Mouse (Mus musculus) testis, adult 2 months (tissue): ENCODE measurements around the gene Kdm1a.

Experiments
- CTCF ChIP-seq: fragments of 200-500 bp; IDR thresholded peaks from 2 replicates; pipeline ENCODE4 v1.5.1; 2012; ENCODE audit warnings: low read depth, mild to moderate bottlenecking, inconsistent platforms, low read length, moderate library complexity; ENCODE audit not compliant: control insufficient read depth, insufficient read depth, insufficient replicate concordance
- POLR2A ChIP-seq: fragments of 200-500 bp; IDR thresholded peaks from 2 replicates; pipeline ENCODE4 v1.6.1; 2012; ENCODE audit warnings: low read depth, mild to moderate bottlenecking, inconsistent platforms, low read length, moderate library complexity; ENCODE audit not compliant: control insufficient read depth

GRCm38 (mm10) chr4:136559690-136560089 is 42.8 kb downstream of the Kdm1a start:
- TF ChIP-seq CTCF (no peak), POLR2A (no peak)
